8 mouse cellular contexts compared by ENCODE assay signal in genomic region chr3:86110077-86110476, GRCm38 (mm10). TPM values are rescaled to one million over a fixed set of nuclear protein-coding genes. Genes with fewer than 3 reads are reported as not detected.
A peak's percentile ranks its signal among the peaks of the same experiment; 100 is the strongest.
DNase-seq lines count a peak whose midpoint lies in the region; ATAC-seq lines count a peak whose summit lies in the region.

No protein-coding gene starts in this region.

- DNase-seq in hindbrain, embryonic 11.5 days (ENCODE audit: low spot score) = peak; percentile 53
- DNase-seq in WW6 (ENCODE audit: low read depth, low spot score) = peak; percentile 38
- peak; percentile 79 for DNase-seq in embryonic facial prominence, embryonic 14.5 days (ENCODE audit: low spot score)
- DNase-seq in intestine, embryonic 14.5 days (ENCODE audit: low spot score) = no peak
- peak; percentile 42 to 63 for DNase-seq in spleen, postnatal 36 days (ENCODE audit: low spot score in 2 of 2)
- DNase-seq in cerebellum, adult 9-11 months = no peak

- no peaks in the 10 kb centered on the region for H3K36me3 ChIP-seq in hindbrain, embryonic 11.5 days (ENCODE audit: control insufficient read depth, insufficient read depth, low read length)
- no peaks in the 10 kb centered on the region for H3K36me3 ChIP-seq in hindbrain, embryonic 12.5 days
- 0 out of 2 replicates have a peak, but pooled peaks cover 4% of the 10 kb centered on the region for H3K36me3 ChIP-seq in embryonic facial prominence, embryonic 14.5 days (ENCODE audit: control insufficient read depth, insufficient read depth, low read length)
- H3K36me3 ChIP-seq in intestine, embryonic 14.5 days (ENCODE audit: control insufficient read depth, insufficient read depth, low read length) = peaks cover 31% of the 10 kb centered on the region
- no peaks in the 10 kb centered on the region for H3K36me3 ChIP-seq in liver, embryonic 16.5 days (ENCODE audit: control insufficient read depth, insufficient read depth)

- no peaks in the 10 kb centered on the region for H3K9me3 ChIP-seq in hindbrain, embryonic 11.5 days (ENCODE audit: control insufficient read depth, low read length)
- no peaks in the 10 kb centered on the region for H3K9me3 ChIP-seq in hindbrain, embryonic 12.5 days (replicated peaks)
- H3K9me3 ChIP-seq in embryonic facial prominence, embryonic 14.5 days (ENCODE audit: control insufficient read depth, low read length) = no peaks in the 10 kb centered on the region
- H3K9me3 ChIP-seq in intestine, embryonic 14.5 days (ENCODE audit: control insufficient read depth, low read length) = no peaks in the 10 kb centered on the region
- H3K9me3 ChIP-seq in liver, embryonic 16.5 days (replicated peaks; ENCODE audit: control insufficient read depth, low read length) = no peaks in the 10 kb centered on the region

- no peak overlapping the region for H3K9ac ChIP-seq in hindbrain, embryonic 11.5 days (ENCODE audit: low read depth, low read length)
- no peak overlapping the region for H3K9ac ChIP-seq in hindbrain, embryonic 12.5 days
- peak overlapping the region; percentile 46 for H3K9ac ChIP-seq in embryonic facial prominence, embryonic 14.5 days (ENCODE audit: low read depth, low read length)
- no peak overlapping the region for H3K9ac ChIP-seq in intestine, embryonic 14.5 days (ENCODE audit: low read length)
- peak overlapping the region; percentile 60 for H3K9ac ChIP-seq in liver, embryonic 16.5 days (ENCODE audit: low read depth, low read length)

- H3K4me3 ChIP-seq in hindbrain, embryonic 11.5 days (ENCODE audit: low read depth, low read length) = no peak overlapping the region
- no peak overlapping the region for H3K4me3 ChIP-seq in hindbrain, embryonic 12.5 days
- H3K4me3 ChIP-seq in embryonic facial prominence, embryonic 14.5 days (ENCODE audit: low read depth, low read length) = peak overlapping the region; percentile 11; the same call in 1 of the 2 replicates
- no peak overlapping the region for H3K4me3 ChIP-seq in intestine, embryonic 14.5 days (ENCODE audit: low read depth, low read length)
- H3K4me3 ChIP-seq in liver, embryonic 16.5 days (ENCODE audit: low read depth, low read length) = peak overlapping the region; percentile 43

- H3K27ac ChIP-seq in hindbrain, embryonic 11.5 days (ENCODE audit: low read depth, low read length) = no peak overlapping the region
- H3K27ac ChIP-seq in hindbrain, embryonic 12.5 days = no peak overlapping the region
- H3K27ac ChIP-seq in embryonic facial prominence, embryonic 14.5 days (replicated peaks; ENCODE audit: low read depth, low read length) = no peak overlapping the region
- H3K27ac ChIP-seq in intestine, embryonic 14.5 days (ENCODE audit: low read depth) = no peak overlapping the region
- H3K27ac ChIP-seq in liver, embryonic 16.5 days (ENCODE audit: low read length) = peak overlapping the region; percentile 97

- H3K4me1 ChIP-seq in hindbrain, embryonic 11.5 days (replicated peaks; ENCODE audit: control insufficient read depth, insufficient read depth, low read length) = no peaks in the 10 kb centered on the region
- no peaks in the 10 kb centered on the region for H3K4me1 ChIP-seq in hindbrain, embryonic 12.5 days
- peaks cover 11% of the 10 kb centered on the region; the same call in 1 of the 2 replicates for H3K4me1 ChIP-seq in embryonic facial prominence, embryonic 14.5 days (ENCODE audit: control insufficient read depth, insufficient read depth, low read length)
- H3K4me1 ChIP-seq in intestine, embryonic 14.5 days (replicated peaks; ENCODE audit: control insufficient read depth, insufficient read depth, low read length) = peaks cover 5% of the 10 kb centered on the region; the same call in 1 of the 2 replicates
- peaks cover 31% of the 10 kb centered on the region for H3K4me1 ChIP-seq in liver, embryonic 16.5 days (ENCODE audit: control insufficient read depth, low read depth, low read length)

- H3K27me3 ChIP-seq in hindbrain, embryonic 11.5 days (ENCODE audit: control insufficient read depth, insufficient read depth, low read length) = no peaks in the 10 kb centered on the region
- no peaks in the 10 kb centered on the region for H3K27me3 ChIP-seq in hindbrain, embryonic 12.5 days
- no peaks in the 10 kb centered on the region for H3K27me3 ChIP-seq in embryonic facial prominence, embryonic 14.5 days (replicated peaks; ENCODE audit: control insufficient read depth, insufficient read depth, low read length)
- no peaks in the 10 kb centered on the region for H3K27me3 ChIP-seq in intestine, embryonic 14.5 days (replicated peaks; ENCODE audit: control insufficient read depth, insufficient read depth, low read length)
- H3K27me3 ChIP-seq in liver, embryonic 16.5 days (ENCODE audit: control insufficient read depth, insufficient read depth, low read depth, low read length) = no peaks in the 10 kb centered on the region

- WGBS in hindbrain, embryonic 11.5 days = 26% methylated on average over 10 of the region's 10 CpGs
- WGBS in hindbrain, embryonic 12.5 days = 21% methylated on average over 10 of the region's 10 CpGs
- 16% methylated on average over 10 of the region's 10 CpGs for WGBS in embryonic facial prominence, embryonic 14.5 days
- WGBS in intestine, embryonic 14.5 days = 17% methylated on average over 10 of the region's 10 CpGs
- WGBS in liver, embryonic 16.5 days (ENCODE audit: insufficient replicate concordance) = 15% methylated on average over 10 of the region's 10 CpGs

- ATAC-seq in hindbrain, embryonic 11.5 days (ENCODE audit: low FRiP score) = 0 out of 2 replicates have a peak, but pooled peaks have one; percentile 47
- ATAC-seq in hindbrain, embryonic 12.5 days (ENCODE audit: low FRiP score) = no peak
- peak; percentile 58 for ATAC-seq in embryonic facial prominence, embryonic 14.5 days (ENCODE audit: low read depth)
- ATAC-seq in intestine, embryonic 14.5 days (replicated peaks; ENCODE audit: low FRiP score, low TSS enrichment, low read depth) = no peak
- peak; percentile 52 for ATAC-seq in liver, embryonic 16.5 days (ENCODE audit: low read depth)

- H3K4me2 ChIP-seq in hindbrain, embryonic 11.5 days (replicated peaks; ENCODE audit: low read depth, low read length) = no peak overlapping the region
- no peak overlapping the region for H3K4me2 ChIP-seq in hindbrain, embryonic 12.5 days (replicated peaks)
- H3K4me2 ChIP-seq in embryonic facial prominence, embryonic 14.5 days (ENCODE audit: low read depth, low read length) = peak overlapping the region; percentile 32; the same call in 1 of the 2 replicates
- H3K4me2 ChIP-seq in intestine, embryonic 14.5 days (ENCODE audit: low read length) = 0 out of 2 replicates have a peak overlapping the region, but pooled peaks have one; percentile 6
- H3K4me2 ChIP-seq in liver, embryonic 16.5 days (ENCODE audit: low read depth, low read length) = peak overlapping the region; percentile 66

RNA-seq across cellular contexts. Expression of gene Rps3a1, which starts 32.4 kb away (rescaled TPM):
- 1,106 and 1,117 TPM in 2 replicates for polyA plus RNA-seq in hindbrain, embryonic 11.5 days (2014; fragmentation: Nextera tagmentation; extraction: Ambion mirVana)
- polyA plus RNA-seq in hindbrain, embryonic 12.5 days (2016; fragmentation: Nextera tagmentation; extraction: Ambion mirVana) = 842 and 871 TPM in 2 replicates
- 1,488 and 1,507 TPM in 2 replicates for polyA plus RNA-seq in embryonic facial prominence, embryonic 14.5 days (2014; fragmentation: Nextera tagmentation; extraction: Ambion mirVana)
- polyA plus RNA-seq in intestine, embryonic 14.5 days (2014; fragmentation: Nextera tagmentation; extraction: Ambion mirVana) = 1,532 and 1,540 TPM in 2 replicates
- 593 and 662 TPM in 2 replicates for polyA plus RNA-seq in liver, embryonic 16.5 days (2015; fragmentation: Nextera tagmentation; extraction: Ambion mirVana)

Comparison
In these comparisons a context has a peak if more than half of its experiments do, and no peak if none do; other contexts are left out.
1. ATAC-seq: peak in hindbrain, embryonic 11.5 days (single experiment), embryonic facial prominence, embryonic 14.5 days (single experiment) and liver, embryonic 16.5 days (single experiment); none in hindbrain, embryonic 12.5 days (single experiment) and intestine, embryonic 14.5 days (single experiment).
2. DNase-seq: peak in hindbrain, embryonic 11.5 days (single experiment), WW6 (single experiment), embryonic facial prominence, embryonic 14.5 days (single experiment) and spleen, postnatal 36 days (2 of 2); none in intestine, embryonic 14.5 days (single experiment) and cerebellum, adult 9-11 months (single experiment).
3. H3K4me2 ChIP-seq: peak in embryonic facial prominence, embryonic 14.5 days (single experiment), intestine, embryonic 14.5 days (single experiment) and liver, embryonic 16.5 days (single experiment); none in hindbrain, embryonic 11.5 days (single experiment) and hindbrain, embryonic 12.5 days (single experiment).
4. H3K4me3 ChIP-seq: peak in embryonic facial prominence, embryonic 14.5 days (single experiment) and liver, embryonic 16.5 days (single experiment); none in hindbrain, embryonic 11.5 days (single experiment), hindbrain, embryonic 12.5 days (single experiment) and intestine, embryonic 14.5 days (single experiment).
5. H3K9ac ChIP-seq: peak in embryonic facial prominence, embryonic 14.5 days (single experiment) and liver, embryonic 16.5 days (single experiment); none in hindbrain, embryonic 11.5 days (single experiment), hindbrain, embryonic 12.5 days (single experiment) and intestine, embryonic 14.5 days (single experiment).